Mouse (Mus musculus) lung, adult 2 months (tissue): ENCODE data around the gene Itga7.

Experiments
- CTCF ChIP-seq: fragments of 200-500 bp; IDR thresholded peaks from 2 replicates; pipeline ENCODE4 v1.5.1; 2011; ENCODE audit warnings: mild to moderate bottlenecking, low read length, control low read depth; ENCODE audit not compliant: insufficient read depth
- POLR2A ChIP-seq: fragments of 200-500 bp; IDR thresholded peaks from 2 replicates; pipeline ENCODE4 v1.6.1; 2011; ENCODE audit warnings: low read depth, mild to moderate bottlenecking, control low read depth, low read length, borderline replicate concordance; ENCODE audit errors: extremely low read depth

DNA sequence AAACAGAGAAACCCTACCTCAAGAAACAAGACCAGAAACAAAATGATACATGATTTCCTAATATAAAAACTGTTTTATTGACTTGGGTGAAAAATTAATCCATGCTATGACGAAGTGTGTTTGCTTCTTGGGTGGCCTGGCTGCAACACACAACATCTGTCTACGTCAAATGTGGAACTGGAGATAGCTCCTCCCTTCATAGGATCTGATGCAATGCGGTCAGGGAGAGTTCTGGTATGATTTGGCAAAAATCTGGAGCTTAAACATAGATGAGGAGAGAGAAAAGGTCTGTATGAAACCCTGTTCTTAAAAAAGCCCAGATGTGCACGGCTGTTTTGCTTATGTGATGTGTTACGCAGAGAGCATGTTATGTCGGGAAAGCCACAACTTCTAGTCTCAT is 32.3 kb downstream of the Itga7 start:
- no peak for TF ChIP-seq CTCF
- no peak for TF ChIP-seq POLR2A
